Mouse (Mus musculus): ENCODE measurements around the gene Nckap5. TPM values are rescaled to one million over a fixed set of nuclear protein-coding genes. Genes with fewer than 3 reads are reported as not detected.
A peak's percentile ranks its signal among the peaks of the same experiment; 100 is the strongest.

Nckap5 gene
- polyA plus RNA-seq, 1 experiment from 2014 or later, result 22.1 TPM

GRCm38 (mm10) chr1:126515054-126515756 is 315.4 kb downstream of the Nckap5 start:
- Histone ChIP-seq H3K9ac (no peak overlapping the region), H3K27ac (no peak overlapping the region), H3K4me1 (no peaks in the 10 kb centered on the region), H3K9me3 (replicated peaks) (no peaks in the 10 kb centered on the region), H3K4me3 (no peak overlapping the region), H3K36me3 (ENCODE audit: poor library complexity, severe bottlenecking) (no peaks in the 10 kb centered on the region), H3K4me2 (no peak overlapping the region), H3K27me3 (no peaks in the 10 kb centered on the region)
- no peak for ATAC-seq
- 68% methylated on average over 3 of the region's 3 CpGs for WGBS

- H3K27ac ChIP-seq, result no peak overlapping the region
- 75% methylated on average over 5 of the region's 5 CpGs for WGBS
- H3K4me3 ChIP-seq, result no peak overlapping the region
- no peak overlapping the region for H3K4me2 ChIP-seq
- H3K9ac ChIP-seq, result no peak overlapping the region
- no peak for ATAC-seq
- no peaks in the 10 kb centered on the region for H3K9me3 ChIP-seq (replicated peaks)
- no peaks in the 10 kb centered on the region for H3K27me3 ChIP-seq
- H3K36me3 ChIP-seq (ENCODE audit: poor library complexity, severe bottlenecking), result no peaks in the 10 kb centered on the region
- H3K4me1 ChIP-seq, result no peaks in the 10 kb centered on the region
Observed at GRCm38 (mm10) chr1:126511835-126512445, 318.7 kb downstream of the Nckap5 start.

- 79% methylated on average over 4 of the region's 4 CpGs for WGBS
- ATAC-seq, result no peak
- Histone ChIP-seq H3K4me2 (no peak overlapping the region), H3K27ac (no peak overlapping the region), H3K36me3 (ENCODE audit: poor library complexity, severe bottlenecking) (no peaks in the 10 kb centered on the region), H3K4me1 (no peaks in the 10 kb centered on the region), H3K4me3 (no peak overlapping the region), H3K27me3 (no peaks in the 10 kb centered on the region), H3K9me3 (replicated peaks) (no peaks in the 10 kb centered on the region), H3K9ac (no peak overlapping the region)
Observed at GRCm38 (mm10) chr1:126504717-126505116, 325.9 kb downstream of the Nckap5 start.

- no peaks in the 10 kb centered on the region for H3K27me3 ChIP-seq
- ATAC-seq, result no peak
- no peak overlapping the region for H3K4me3 ChIP-seq
- no peaks in the 10 kb centered on the region for H3K9me3 ChIP-seq (replicated peaks)
- H3K9ac ChIP-seq, result no peak overlapping the region
- no peak overlapping the region for H3K27ac ChIP-seq
- no peaks in the 10 kb centered on the region for H3K4me1 ChIP-seq
- WGBS, result 74% methylated on average over 2 of the region's 2 CpGs
- H3K4me2 ChIP-seq, result no peak overlapping the region
- no peaks in the 10 kb centered on the region for H3K36me3 ChIP-seq (ENCODE audit: poor library complexity, severe bottlenecking)
Observed at GRCm38 (mm10) chr1:126502741-126503140, 327.9 kb downstream of the Nckap5 start.

GRCm38 (mm10) chr1:126496722-126497121 is 333.9 kb downstream of the Nckap5 start:
- Histone ChIP-seq H3K4me1 (peaks cover 9% of the 10 kb centered on the region), H3K36me3 (ENCODE audit: poor library complexity, severe bottlenecking) (no peaks in the 10 kb centered on the region), H3K4me2 (no peak overlapping the region), H3K9me3 (replicated peaks) (no peaks in the 10 kb centered on the region), H3K27me3 (no peaks in the 10 kb centered on the region), H3K4me3 (no peak overlapping the region), H3K9ac (no peak overlapping the region), H3K27ac (no peak overlapping the region)
- no peak for ATAC-seq
- 80% methylated on average over 7 of the region's 7 CpGs for WGBS

- peak; percentile 88 for ATAC-seq
- Histone ChIP-seq H3K36me3 (ENCODE audit: poor library complexity, severe bottlenecking) (no peaks in the 10 kb centered on the region), H3K4me1 (peaks cover 31% of the 10 kb centered on the region), H3K4me2 (peak overlapping the region; percentile 86), H3K9me3 (replicated peaks) (no peaks in the 10 kb centered on the region), H3K27me3 (no peaks in the 10 kb centered on the region), H3K27ac (peak overlapping the region; percentile 82), H3K9ac (peak overlapping the region; percentile 80), H3K4me3 (peak overlapping the region; percentile 59)
- 5% methylated on average over 34 of the region's 35 CpGs for WGBS
Observed at GRCm38 (mm10) chr1:126492206-126493071, 338.2 kb downstream of the Nckap5 start.

GRCm38 (mm10) chr1:126491412-126491811 is 339.2 kb downstream of the Nckap5 start:
- ATAC-seq, result 0 out of 2 replicates have a peak, but pooled peaks have one; percentile 9
- no peaks in the 10 kb centered on the region for H3K27me3 ChIP-seq
- H3K4me2 ChIP-seq, result peak overlapping the region; percentile 86
- peak overlapping the region; percentile 59 for H3K4me3 ChIP-seq
- peaks cover 31% of the 10 kb centered on the region for H3K4me1 ChIP-seq
- no peaks in the 10 kb centered on the region for H3K9me3 ChIP-seq (replicated peaks)
- H3K27ac ChIP-seq, result no peak overlapping the region
- peak overlapping the region; percentile 21; the same call in 1 of the 2 replicates for H3K9ac ChIP-seq
- WGBS, result 72% methylated on average over 5 of the region's 5 CpGs
- H3K36me3 ChIP-seq (ENCODE audit: poor library complexity, severe bottlenecking), result no peaks in the 10 kb centered on the region

- no peak for ATAC-seq
- peaks cover 31% of the 10 kb centered on the region for H3K4me1 ChIP-seq
- no peak overlapping the region for H3K27ac ChIP-seq
- H3K4me2 ChIP-seq, result peak overlapping the region; percentile 86
- H3K9ac ChIP-seq, result no peak overlapping the region
- no peaks in the 10 kb centered on the region for H3K36me3 ChIP-seq (ENCODE audit: poor library complexity, severe bottlenecking)
- H3K27me3 ChIP-seq, result no peaks in the 10 kb centered on the region
- no peaks in the 10 kb centered on the region for H3K9me3 ChIP-seq (replicated peaks)
- H3K4me3 ChIP-seq, result no peak overlapping the region
- WGBS, result 20% methylated on average over 6 of the region's 6 CpGs
Observed at GRCm38 (mm10) chr1:126490256-126490655, 340.3 kb downstream of the Nckap5 start.

GRCm38 (mm10) chr1:126484664-126485087 is 345.9 kb downstream of the Nckap5 start:
- no peaks in the 10 kb centered on the region for H3K27me3 ChIP-seq
- ATAC-seq, result 0 out of 2 replicates have a peak, but pooled peaks have one; percentile 39
- no peak overlapping the region for H3K27ac ChIP-seq
- H3K4me1 ChIP-seq, result peaks cover 9% of the 10 kb centered on the region
- H3K4me2 ChIP-seq, result no peak overlapping the region
- no peak overlapping the region for H3K4me3 ChIP-seq
- H3K9me3 ChIP-seq (replicated peaks), result no peaks in the 10 kb centered on the region
- H3K36me3 ChIP-seq (ENCODE audit: poor library complexity, severe bottlenecking), result no peaks in the 10 kb centered on the region
- H3K9ac ChIP-seq, result no peak overlapping the region
- WGBS, result 72% methylated on average over 6 of the region's 6 CpGs

- no peak for ATAC-seq
- H3K4me2 ChIP-seq, result no peak overlapping the region
- 88% methylated on average over 3 of the region's 3 CpGs for WGBS
- peaks cover 6% of the 10 kb centered on the region; the same call in 1 of the 2 replicates for H3K4me1 ChIP-seq
- H3K9ac ChIP-seq, result no peak overlapping the region
- H3K9me3 ChIP-seq (replicated peaks), result no peaks in the 10 kb centered on the region
- no peak overlapping the region for H3K4me3 ChIP-seq
- no peaks in the 10 kb centered on the region for H3K27me3 ChIP-seq
- no peaks in the 10 kb centered on the region for H3K36me3 ChIP-seq (ENCODE audit: poor library complexity, severe bottlenecking)
- H3K27ac ChIP-seq, result no peak overlapping the region
Observed at GRCm38 (mm10) chr1:126483665-126484064, 346.9 kb downstream of the Nckap5 start.

- WGBS, result 91% methylated on average over 7 of the region's 7 CpGs
- H3K9me3 ChIP-seq (replicated peaks), result no peaks in the 10 kb centered on the region
- H3K4me2 ChIP-seq, result no peak overlapping the region
- no peaks in the 10 kb centered on the region for H3K27me3 ChIP-seq
- no peak overlapping the region for H3K27ac ChIP-seq
- peaks cover 6% of the 10 kb centered on the region; the same call in 1 of the 2 replicates for H3K4me1 ChIP-seq
- no peak for ATAC-seq
- no peaks in the 10 kb centered on the region for H3K36me3 ChIP-seq (ENCODE audit: poor library complexity, severe bottlenecking)
- no peak overlapping the region for H3K9ac ChIP-seq
- no peak overlapping the region for H3K4me3 ChIP-seq
Observed at GRCm38 (mm10) chr1:126481459-126482228, 349.0 kb downstream of the Nckap5 start.

Measured in forebrain, embryonic 13.5 days (tissue).